Mouse (Mus musculus) right cerebral cortex, adult 2 months (tissue): ENCODE data around the gene Mprip.

Experiments
- DNase-seq, 2 experiments: peaks; one replicate each; pipeline ENCODE4 v3.0.0; 2021 to 2022; ENCODE audit warnings: low spot score in 2 of 2

The Mprip gene

DNA sequence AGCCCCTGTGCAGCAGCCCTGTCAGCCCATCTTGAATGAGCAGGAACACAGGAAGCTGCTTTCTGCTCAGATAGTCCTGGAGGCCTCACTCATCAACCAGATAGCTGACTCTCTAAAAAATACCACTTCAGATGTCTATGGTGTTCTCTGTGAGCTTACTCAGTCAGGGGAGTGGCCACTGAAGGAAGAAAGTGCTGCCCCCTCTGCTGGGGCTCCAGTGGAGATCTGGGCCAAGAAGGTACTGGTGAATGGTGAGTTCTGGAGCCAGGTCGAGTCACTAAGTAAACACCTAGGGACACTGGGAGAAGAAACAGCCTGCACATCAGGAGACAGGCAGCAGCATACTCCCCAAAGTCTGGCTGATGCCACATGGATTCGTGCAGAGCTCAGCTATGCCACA lies 98.5 kb downstream of the Mprip start:
- no peak for DNase-seq

DNA sequence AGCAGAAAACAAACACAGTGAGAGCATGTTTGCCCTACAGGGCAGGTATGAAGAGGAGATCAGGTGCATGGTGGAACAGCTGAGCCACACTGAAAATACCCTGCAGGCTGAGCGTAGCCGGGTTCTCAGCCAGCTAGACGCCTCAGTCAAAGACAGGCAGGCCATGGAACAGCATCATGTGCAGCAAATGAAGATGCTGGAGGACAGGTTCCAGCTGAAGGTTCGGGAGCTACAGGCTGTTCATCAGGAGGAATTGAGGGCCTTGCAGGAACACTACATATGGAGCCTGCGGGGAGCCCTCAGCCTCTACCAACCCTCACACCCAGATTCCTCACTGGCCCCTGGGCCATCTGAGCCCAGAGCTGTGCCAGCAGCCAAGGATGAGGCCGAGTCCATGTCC lies 99.7 kb downstream of the Mprip start:
- DNase-seq: no peak

- DNase-seq: no peak
These were observed 108.2 kb downstream of the Mprip start for GRCm38 (mm10) chr11:59769307-59769706.

DNA sequence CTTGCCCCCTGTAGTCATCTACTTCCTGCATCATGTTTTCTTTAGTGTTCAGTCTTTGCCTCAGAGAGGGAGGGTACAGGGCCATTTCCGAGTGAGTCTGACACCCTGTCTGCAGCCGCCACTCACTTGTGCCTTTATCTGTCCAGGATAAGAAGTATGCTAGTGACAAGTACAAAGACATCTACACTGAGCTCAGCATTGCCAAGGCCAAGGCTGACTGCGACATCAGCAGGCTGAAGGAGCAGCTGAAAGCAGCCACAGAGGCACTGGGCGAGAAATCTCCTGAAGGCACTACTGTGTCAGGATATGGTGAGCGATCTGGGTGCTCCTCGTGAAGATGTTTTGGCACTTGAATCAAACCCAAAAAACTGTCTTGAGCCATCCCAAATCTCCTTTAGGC lies 108.6 kb downstream of the Mprip start:
- no peak for DNase-seq

DNA sequence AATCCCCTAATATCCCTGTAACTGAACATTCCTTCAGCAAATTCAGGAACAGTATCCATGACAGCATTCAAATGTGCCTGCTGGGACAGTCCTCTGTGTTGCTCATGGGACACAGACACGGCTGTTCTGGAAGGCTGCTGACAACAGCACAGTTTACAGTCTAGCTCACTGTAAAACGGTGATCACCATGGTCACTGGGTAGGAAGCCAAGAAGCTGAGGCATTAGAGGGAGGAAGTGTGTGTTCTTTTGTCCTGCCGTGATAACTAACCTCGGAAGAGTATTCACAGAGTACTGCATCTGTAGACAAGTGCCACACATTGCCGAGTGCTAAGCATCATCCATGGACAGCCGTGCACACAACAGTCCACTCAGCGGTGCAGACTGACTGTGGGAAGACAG lies 109.6 kb downstream of the Mprip start:
- DNase-seq: no peak

DNA sequence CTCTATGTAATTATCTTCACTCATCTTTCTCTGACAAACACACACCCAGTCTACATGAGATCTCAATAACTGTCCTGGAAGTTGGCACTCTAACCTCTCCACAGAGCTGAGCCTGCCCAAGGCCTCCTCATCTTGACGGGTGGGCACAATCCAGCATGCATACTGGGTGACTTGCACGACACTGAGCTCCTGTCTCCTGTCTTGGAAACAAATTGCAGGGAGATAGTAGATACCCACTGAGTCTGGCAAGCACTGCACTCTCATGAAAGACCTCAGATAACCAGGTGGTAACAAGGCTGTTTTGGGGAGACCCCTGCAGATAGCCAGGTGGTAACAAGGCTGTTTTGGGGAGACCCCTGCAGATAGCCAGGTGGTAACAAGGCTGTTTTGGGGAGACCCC lies 111.2 kb downstream of the Mprip start:
- DNase-seq: no peak

DNA sequence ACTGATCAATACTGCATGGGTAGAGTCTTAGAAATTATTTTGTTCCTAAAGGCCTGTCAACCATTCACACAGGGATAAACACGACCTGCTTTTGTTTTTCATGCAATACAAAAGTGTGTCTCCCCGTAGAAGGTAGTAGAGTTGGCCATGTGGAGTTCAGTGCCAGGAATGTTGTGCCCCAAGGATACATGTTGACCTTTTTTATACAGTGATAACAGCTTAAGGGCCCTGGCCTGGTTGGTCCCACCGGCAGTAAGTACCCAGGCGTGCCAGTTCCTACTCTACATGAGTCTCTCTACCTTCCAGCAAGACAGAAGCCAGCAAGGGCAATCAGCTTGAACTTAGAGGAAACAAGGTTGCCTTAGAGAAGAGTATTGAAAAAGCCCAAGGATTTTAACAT lies 111.8 kb downstream of the Mprip start:
- no peak for DNase-seq

DNA sequence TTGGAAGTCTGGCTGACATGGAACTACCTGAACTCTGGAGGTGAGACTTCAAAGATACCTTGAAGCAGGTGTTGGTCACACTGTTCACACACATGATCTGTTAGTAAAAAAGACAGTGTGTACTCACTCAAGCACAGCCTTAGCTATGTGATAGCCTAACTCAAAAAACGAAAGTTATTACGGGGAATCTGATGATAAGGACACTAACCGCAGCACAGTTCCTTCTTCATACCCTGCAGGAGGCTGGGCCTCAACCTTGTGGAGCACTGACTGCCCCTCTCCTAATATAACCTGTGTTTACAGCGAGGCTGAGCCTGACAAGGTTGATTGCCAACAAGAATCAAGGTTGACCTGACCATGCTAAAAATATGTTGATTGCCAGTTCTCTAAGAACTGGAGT lies 113.4 kb downstream of the Mprip start:
- DNase-seq: no peak

GRCm38 (mm10) chr11:59775435-59776148 lies 114.5 kb downstream of the Mprip start:
- no peak for DNase-seq

DNA sequence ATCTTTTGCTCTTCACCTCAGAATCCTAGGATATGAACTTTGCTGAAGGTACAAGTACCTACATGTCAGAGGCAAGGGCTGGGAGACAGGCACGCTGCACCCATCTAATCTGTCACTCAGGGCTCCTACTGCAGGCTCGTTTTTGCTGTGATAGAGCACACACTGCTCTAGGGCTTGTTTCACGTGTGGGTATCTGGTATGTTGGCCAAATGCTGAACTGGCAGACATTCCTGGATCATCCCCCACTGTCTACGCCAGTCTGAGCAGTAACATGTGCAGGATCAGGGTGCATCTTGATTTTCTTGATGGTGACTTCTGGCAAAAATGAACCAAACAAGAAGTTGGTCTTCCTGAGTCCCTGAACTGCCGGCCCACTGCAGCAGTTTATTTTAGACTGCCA lies 116.2 kb downstream of the Mprip start:
- no peak for DNase-seq

DNA sequence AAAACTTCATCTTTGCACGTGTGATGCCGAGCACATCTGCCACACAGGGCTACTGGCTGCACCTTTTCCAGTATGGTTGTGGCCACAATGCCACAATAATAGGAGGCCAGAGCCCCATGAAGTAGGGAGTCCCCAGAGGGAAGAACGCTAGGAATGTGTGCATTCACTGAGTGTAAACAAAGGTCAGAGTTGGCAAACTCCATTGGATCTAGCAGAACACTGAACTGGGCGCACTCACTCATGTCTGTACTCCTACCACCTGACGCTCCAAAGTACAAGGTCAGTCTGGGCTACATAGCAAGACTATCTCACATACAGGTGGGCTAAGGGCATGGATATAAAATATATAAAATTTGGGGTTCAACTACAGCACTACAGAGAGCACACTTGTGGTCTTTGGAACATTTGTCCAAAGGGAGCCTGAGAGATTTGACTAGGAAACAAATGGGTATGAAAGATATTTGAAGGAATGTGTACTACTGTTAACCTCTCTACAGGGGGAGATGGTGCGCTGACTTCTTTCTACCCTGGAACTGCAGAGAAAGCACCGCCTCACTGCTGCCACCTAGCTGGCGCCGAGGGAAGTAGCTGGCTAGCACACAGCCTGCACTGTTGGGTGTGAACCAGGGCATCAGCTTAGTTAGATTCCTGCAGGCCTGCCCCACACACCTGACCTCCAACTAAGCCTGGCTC lies 117.2 kb downstream of the Mprip start:
- peak; percentile 64 to 65 for DNase-seq

GRCm38 (mm10) chr11:59778874-59779223 lies 117.7 kb downstream of the Mprip start:
- DNase-seq: no peak

- DNase-seq: no peak
These were observed 118.3 kb downstream of the Mprip start for GRCm38 (mm10) chr11:59779406-59779805.

DNA sequence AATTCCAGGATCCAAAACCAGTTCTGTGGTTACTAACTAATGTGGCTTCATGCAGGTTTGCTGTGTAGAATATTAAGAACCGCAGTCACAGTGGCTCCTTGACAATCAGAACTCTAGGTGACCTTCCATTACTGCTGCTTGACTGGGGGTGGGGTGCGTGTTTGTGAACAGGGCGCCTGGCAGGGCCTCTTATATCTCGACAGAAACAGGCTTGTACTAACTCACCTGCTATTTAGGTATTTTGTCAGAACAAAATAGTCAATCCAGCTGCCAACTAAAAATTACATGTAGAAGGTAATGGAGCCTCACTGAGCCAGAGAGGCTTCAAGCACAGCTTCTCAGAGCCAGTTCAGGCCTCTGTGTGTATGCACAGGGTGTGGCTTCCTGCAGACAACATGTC lies 119.1 kb downstream of the Mprip start:
- DNase-seq: no peak

- DNase-seq: no peak
These were observed 121.0 kb downstream of the Mprip start for GRCm38 (mm10) chr11:59782091-59782590.

DNA sequence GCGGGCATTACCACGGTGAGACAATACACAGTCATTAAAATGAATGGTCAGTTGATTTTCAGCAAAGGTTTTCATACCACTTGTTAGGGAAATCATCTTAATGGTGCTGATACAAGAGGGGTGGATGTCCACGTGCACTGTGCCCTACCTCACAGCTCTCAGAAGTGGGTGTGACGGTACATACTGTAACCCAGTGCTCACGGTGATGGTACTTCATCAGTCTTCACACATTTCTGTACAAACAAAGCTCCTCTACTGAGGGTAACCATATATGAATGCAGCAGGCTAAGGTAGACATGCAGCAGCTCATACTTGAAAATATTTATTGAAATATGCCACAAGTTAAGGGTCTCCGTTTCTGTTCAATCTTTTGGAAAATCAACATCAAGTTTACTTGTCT lies 122.5 kb downstream of the Mprip start:
- DNase-seq: no peak

- DNase-seq: no peak
These were observed 125.5 kb downstream of the Mprip start for GRCm38 (mm10) chr11:59786444-59787198.

DNA sequence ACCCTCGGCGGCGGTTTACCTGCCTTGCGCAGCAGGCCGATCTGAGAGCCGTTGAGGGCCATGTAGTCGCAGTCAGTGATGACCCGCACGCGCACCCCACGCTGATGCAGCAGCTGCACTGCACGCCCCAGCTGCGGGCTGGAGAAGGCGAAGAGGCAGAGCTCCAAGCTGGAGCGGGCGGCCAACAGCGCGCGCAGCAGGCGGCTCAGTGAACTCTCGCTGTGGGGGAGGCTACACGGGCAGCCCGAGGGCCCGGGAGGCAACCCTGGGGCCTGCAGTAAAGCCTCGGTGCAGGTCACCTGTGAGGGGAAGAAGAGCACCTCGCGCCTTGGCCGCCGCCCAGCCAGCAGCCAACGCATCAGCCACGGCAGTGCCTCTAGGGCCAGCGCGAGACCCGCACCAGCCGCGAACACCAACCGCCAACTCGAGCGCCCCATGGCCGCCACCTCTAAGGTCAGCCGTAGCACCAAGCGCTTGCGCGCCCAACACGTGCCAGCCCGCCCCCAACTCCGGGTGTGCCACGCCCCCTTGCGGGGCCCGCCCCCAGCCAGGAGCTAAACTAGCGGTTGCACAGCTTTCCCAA lies 126.2 kb downstream of the Mprip start, which contains the start of gene Pld6:
Pld6 (minus strand) TSS at position 447 of the 583 bp plus-strand sequence.
- peak; percentile 26 to 39 for DNase-seq

GRCm38 (mm10) chr11:59789311-59789710 lies 128.2 kb downstream of the Mprip start:
- no peak for DNase-seq

GRCm38 (mm10) chr11:59793390-59793789 lies 132.3 kb downstream of the Mprip start:
- DNase-seq: no peak

GRCm38 (mm10) chr11:59800412-59800811 lies 139.3 kb downstream of the Mprip start:
- no peak for DNase-seq

DNA sequence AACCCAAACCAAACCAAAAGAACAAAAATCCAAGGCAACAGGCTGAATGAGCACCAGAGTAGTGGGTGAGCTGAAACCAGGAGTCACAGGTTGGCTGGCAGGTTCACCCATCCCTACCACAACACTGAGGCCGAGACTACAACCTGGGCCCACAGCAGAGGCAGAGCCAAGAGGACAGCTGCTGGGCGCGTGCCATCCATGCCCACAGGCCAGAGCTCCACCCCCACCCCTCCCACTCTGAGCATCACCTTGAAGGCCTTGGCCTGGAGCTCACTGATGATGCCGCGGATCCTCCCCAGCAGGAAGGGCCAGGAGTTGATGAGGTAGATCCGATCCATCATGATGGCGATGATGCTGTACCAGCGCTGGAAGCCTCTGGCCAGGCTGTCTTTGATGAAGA lies 140.8 kb downstream of the Mprip start:
- DNase-seq: no peak
